Mouse (Mus musculus): ENCODE measurements around the gene Tcerg1l.

Tcerg1l gene

GRCm38 (mm10) chr7:138217556-138218098, 179.9 kb downstream of the Tcerg1l start:
- DNase-seq (ENCODE audit: low read depth): no peak

GRCm38 (mm10) chr7:138215177-138215830, 182.2 kb downstream of the Tcerg1l start:
- no peak for DNase-seq (ENCODE audit: low read depth)

- no peak for DNase-seq (ENCODE audit: low read depth)
These were observed 182.8 kb downstream of the Tcerg1l start for GRCm38 (mm10) chr7:138214710-138215109.

- DNase-seq (ENCODE audit: low read depth): no peak
These were observed 187.8 kb downstream of the Tcerg1l start for GRCm38 (mm10) chr7:138209769-138210168.

- DNase-seq (ENCODE audit: low read depth): no peak
These were observed 192.4 kb downstream of the Tcerg1l start for GRCm38 (mm10) chr7:138205124-138205523.

GRCm38 (mm10) chr7:138202162-138202832, 195.2 kb downstream of the Tcerg1l start:
- DNase-seq (ENCODE audit: low read depth): no peak

- no peak for DNase-seq (ENCODE audit: low read depth)
These were observed 198.0 kb downstream of the Tcerg1l start for GRCm38 (mm10) chr7:138199333-138200058.

GRCm38 (mm10) chr7:138196139-138196538, 201.4 kb downstream of the Tcerg1l start:
- no peak for DNase-seq (ENCODE audit: low read depth)

GRCm38 (mm10) chr7:138184197-138184596, 213.3 kb downstream of the Tcerg1l start:
- DNase-seq (ENCODE audit: low read depth): no peak

- DNase-seq (ENCODE audit: low read depth): no peak
These were observed 215.3 kb downstream of the Tcerg1l start for GRCm38 (mm10) chr7:138182216-138182615.

- DNase-seq (ENCODE audit: low read depth): no peak
These were observed 218.9 kb downstream of the Tcerg1l start for GRCm38 (mm10) chr7:138178617-138179016.

GRCm38 (mm10) chr7:138176026-138176425, 221.5 kb downstream of the Tcerg1l start:
- no peak for DNase-seq (ENCODE audit: low read depth)

GRCm38 (mm10) chr7:138170389-138170788, 227.1 kb downstream of the Tcerg1l start:
- DNase-seq (ENCODE audit: low read depth): no peak
